ENCODE assay signal across 16 mouse cellular contexts in the genomic region with DNA sequence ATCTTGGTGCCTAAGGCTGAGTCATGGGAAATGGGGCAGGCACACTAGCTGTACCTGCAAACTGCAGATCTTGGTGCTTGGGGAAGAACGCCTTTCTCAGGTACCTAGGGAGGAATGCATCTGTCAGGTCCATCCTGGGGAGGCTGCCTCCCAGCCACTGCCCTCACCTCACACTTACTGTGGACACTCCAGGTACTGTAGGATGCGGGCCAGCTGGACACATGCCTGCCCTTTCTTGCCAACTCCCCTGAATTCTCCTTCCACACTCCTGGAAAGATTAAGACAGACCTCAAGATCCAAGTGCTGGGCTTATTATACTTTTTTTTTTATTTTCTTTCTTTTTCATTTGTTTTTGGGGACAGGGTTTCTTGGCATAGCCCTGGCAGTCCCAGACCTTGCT. TPM values are rescaled to one million over a fixed set of nuclear protein-coding genes. Genes with fewer than 3 reads are reported as not detected.
DNase-seq lines count a peak whose midpoint lies in the region; ATAC-seq and TF ChIP-seq lines count a peak whose summit lies in the region.
"Had no signal": no experiment of that assay in that cellular context is flagged by ENCODE, and none has a peak within 500 bp of the region (broad histone marks: within the 10 kb centered on the region; RNA-seq: fewer than 3 reads in every experiment).

No protein-coding gene starts in this region.

- TF ChIP-seq CTCF in testis, adult 2 months (IDR thresholded peaks at IDR 0.05; ENCODE audit: control insufficient read depth, insufficient read depth, insufficient replicate concordance, low read depth, low read length) = no peak

- ATAC-seq in forebrain, embryonic 16.5 days = no peak
- ATAC-seq: intestine, embryonic 16.5 days; lung, postnatal 0 days had no signal

- no peak for DNase-seq in forebrain, embryonic 10.5 days (ENCODE audit: extremely low spot score, low spot score)
- DNase-seq in kidney, postnatal 25 days = peak; percentile 49 to 59
- no peak for DNase-seq in kidney, postnatal 10 days
- DNase-seq in testis, postnatal 14 days (ENCODE audit: low spot score) = no peak
- DNase-seq in frontal cortex, postnatal 10 days (ENCODE audit: low spot score in 2 of 2) = no peak
- DNase-seq: gastrocnemius, postnatal 25 days; heart, postnatal 14 days; right cerebral cortex, adult 18-20 months had no signal

- H3K36me3 ChIP-seq in forebrain, embryonic 10.5 days (replicated peaks) = peaks cover 55% of the 10 kb centered on the region
- H3K36me3 ChIP-seq in forebrain, embryonic 16.5 days (ENCODE audit: control insufficient read depth, insufficient read depth) = peaks cover 15% of the 10 kb centered on the region
- H3K36me3 ChIP-seq in testis, adult 2 months (ENCODE audit: control insufficient read depth, insufficient read depth, low read length) = peaks cover 2% of the 10 kb centered on the region

- H3K27ac ChIP-seq in forebrain, embryonic 10.5 days = no peak overlapping the region
- no peak overlapping the region for H3K27ac ChIP-seq in forebrain, embryonic 16.5 days (ENCODE audit: low read length)
- no peak overlapping the region for H3K27ac ChIP-seq in testis, adult 2 months (ENCODE audit: control insufficient read depth, insufficient read depth, low read depth, low read length)
- H3K27ac ChIP-seq: forebrain, embryonic 12.5 days; hindbrain, embryonic 15.5 days; limb, embryonic 15.5 days had no signal

- peaks cover 8% of the 10 kb centered on the region; the same call in 1 of the 2 replicates for H3K9me3 ChIP-seq in forebrain, embryonic 10.5 days
- H3K9me3 ChIP-seq in forebrain, embryonic 16.5 days (ENCODE audit: control insufficient read depth, low read length) = no peaks in the 10 kb centered on the region
- H3K9me3 ChIP-seq: forebrain, embryonic 12.5 days; heart, embryonic 10.5 days; hindbrain, embryonic 15.5 days; limb, embryonic 15.5 days had no signal

- no peak overlapping the region for H3K4me2 ChIP-seq in forebrain, embryonic 16.5 days (ENCODE audit: low read length)

- peak overlapping the region; percentile 61; the same call in 1 of the 2 replicates for H3K4me3 ChIP-seq in forebrain, embryonic 10.5 days
- H3K4me3 ChIP-seq in forebrain, embryonic 16.5 days (replicated peaks; ENCODE audit: low read length) = no peak overlapping the region
- peak overlapping the region; percentile 31 for H3K4me3 ChIP-seq in testis, adult 2 months (ENCODE audit: control insufficient read depth, low read depth, low read length)

- WGBS in forebrain, embryonic 10.5 days = 96% methylated on average over 2 of the region's 2 CpGs
- WGBS in forebrain, embryonic 16.5 days = 100% methylated on average over 2 of the region's 2 CpGs

- peaks cover 30% of the 10 kb centered on the region for H3K4me1 ChIP-seq in forebrain, embryonic 10.5 days
- H3K4me1 ChIP-seq in forebrain, embryonic 16.5 days (replicated peaks; ENCODE audit: control insufficient read depth, insufficient read depth, low read length) = peaks cover 17% of the 10 kb centered on the region
- peaks cover 19% of the 10 kb centered on the region for H3K4me1 ChIP-seq in testis, adult 2 months (ENCODE audit: control insufficient read depth, insufficient read depth, low read length)

- no peak for TF ChIP-seq POLR2A in testis, adult 2 months (IDR thresholded peaks at IDR 0.05; ENCODE audit: control insufficient read depth, low read depth, low read length)

- no peak overlapping the region for H3K9ac ChIP-seq in forebrain, embryonic 16.5 days (replicated peaks; ENCODE audit: low read depth, low read length)

- peaks cover 11% of the 10 kb centered on the region for H3K27me3 ChIP-seq in forebrain, embryonic 10.5 days (ENCODE audit: poor library complexity, severe bottlenecking)
- H3K27me3 ChIP-seq in forebrain, embryonic 16.5 days (replicated peaks; ENCODE audit: control insufficient read depth, insufficient read depth, low read length) = no peaks in the 10 kb centered on the region
- no peaks in the 10 kb centered on the region for H3K27me3 ChIP-seq in testis, adult 2 months (ENCODE audit: control insufficient read depth, insufficient read depth, low read length)
- H3K27me3 ChIP-seq: hindbrain, embryonic 15.5 days; limb, embryonic 15.5 days had no signal

RNA-seq across cellular contexts. Expression of a gene that starts 1.7 kb away (rescaled TPM):
- 92.5 and 96.1 TPM in 2 replicates for polyA plus RNA-seq in forebrain, embryonic 10.5 days (2016; fragmentation: Nextera tagmentation; extraction: Ambion mirVana)
- 63.8 and 65.9 TPM in 2 replicates for polyA plus RNA-seq in forebrain, embryonic 16.5 days (2015; fragmentation: Nextera tagmentation; extraction: Ambion mirVana)
- polyA plus RNA-seq in testis, adult 2 months (2012; rRNA removed) = 149 and 160 TPM in 2 replicates

RNA-seq across cellular contexts. Expression of a gene that starts 5.3 kb away (rescaled TPM):
- polyA plus RNA-seq in forebrain, embryonic 10.5 days (2016; fragmentation: Nextera tagmentation; extraction: Ambion mirVana) = 17.1 and 17.9 TPM in 2 replicates
- polyA plus RNA-seq in forebrain, embryonic 16.5 days (2015; fragmentation: Nextera tagmentation; extraction: Ambion mirVana) = 10.7 and 13.3 TPM in 2 replicates
- polyA plus RNA-seq in testis, adult 2 months (2012; rRNA removed) = 2.4 and 2.9 TPM in 2 replicates

RNA-seq across cellular contexts. Expression of a gene that starts 29.1 kb away (rescaled TPM):
- 7.0 and 8.6 TPM in 2 replicates for polyA plus RNA-seq in forebrain, embryonic 10.5 days (2016; fragmentation: Nextera tagmentation; extraction: Ambion mirVana)
- 15.4 and 16.3 TPM in 2 replicates for polyA plus RNA-seq in forebrain, embryonic 16.5 days (2015; fragmentation: Nextera tagmentation; extraction: Ambion mirVana)
- 16.0 and 16.4 TPM in 2 replicates for polyA plus RNA-seq in testis, adult 2 months (2012; rRNA removed)

RNA-seq across cellular contexts. Expression of a gene that starts 43.0 kb away (rescaled TPM):
- polyA plus RNA-seq in forebrain, embryonic 10.5 days (2016; fragmentation: Nextera tagmentation; extraction: Ambion mirVana) = 7.8 and 8.6 TPM in 2 replicates
- polyA plus RNA-seq in forebrain, embryonic 16.5 days (2015; fragmentation: Nextera tagmentation; extraction: Ambion mirVana) = 10.5 and 12.7 TPM in 2 replicates
- polyA plus RNA-seq in testis, adult 2 months (2012; rRNA removed) = 24.4 and 26.2 TPM in 2 replicates

RNA-seq across cellular contexts. Expression of a gene that starts 52.2 kb away (rescaled TPM):
- 6.3 and 6.6 TPM in 2 replicates for polyA plus RNA-seq in forebrain, embryonic 10.5 days (2016; fragmentation: Nextera tagmentation; extraction: Ambion mirVana)
- polyA plus RNA-seq in forebrain, embryonic 16.5 days (2015; fragmentation: Nextera tagmentation; extraction: Ambion mirVana) = 10.9 and 16.5 TPM in 2 replicates
- polyA plus RNA-seq in testis, adult 2 months (2012; rRNA removed) = 62.3 and 62.4 TPM in 2 replicates

Comparison
In these comparisons a context has a peak if more than half of its experiments do, and no peak if none do; other contexts are left out.
1. DNase-seq: peak in kidney, postnatal 25 days (2 of 2); none in forebrain, embryonic 10.5 days (single experiment), kidney, postnatal 10 days (single experiment), testis, postnatal 14 days (single experiment) and frontal cortex, postnatal 10 days (0 of 2).